Mouse (Mus musculus): ENCODE measurements around the gene Shmt2.

The Shmt2 gene

DNA sequence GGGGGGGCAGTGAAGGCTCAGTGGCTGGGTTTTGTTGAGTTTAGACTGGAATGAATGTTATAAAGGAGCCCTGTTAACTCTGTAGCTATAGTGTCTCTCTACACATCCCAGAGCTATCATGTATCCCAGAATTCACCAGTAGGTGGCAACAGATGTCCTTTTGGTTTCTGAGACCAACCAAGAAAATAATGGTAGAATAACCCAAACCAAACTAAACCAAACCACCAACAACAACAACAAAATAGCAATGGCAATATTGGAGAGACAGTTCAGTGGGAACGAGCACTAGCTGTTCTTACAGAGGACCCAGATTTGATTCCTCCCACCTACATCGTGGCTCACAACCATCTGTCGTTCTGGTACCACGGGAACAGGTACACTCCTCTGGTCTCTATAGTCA, 43.1 kb downstream of the Shmt2 start:
- no peak for DNase-seq (ENCODE audit: extremely low read depth, low read depth, low spot score)

DNA sequence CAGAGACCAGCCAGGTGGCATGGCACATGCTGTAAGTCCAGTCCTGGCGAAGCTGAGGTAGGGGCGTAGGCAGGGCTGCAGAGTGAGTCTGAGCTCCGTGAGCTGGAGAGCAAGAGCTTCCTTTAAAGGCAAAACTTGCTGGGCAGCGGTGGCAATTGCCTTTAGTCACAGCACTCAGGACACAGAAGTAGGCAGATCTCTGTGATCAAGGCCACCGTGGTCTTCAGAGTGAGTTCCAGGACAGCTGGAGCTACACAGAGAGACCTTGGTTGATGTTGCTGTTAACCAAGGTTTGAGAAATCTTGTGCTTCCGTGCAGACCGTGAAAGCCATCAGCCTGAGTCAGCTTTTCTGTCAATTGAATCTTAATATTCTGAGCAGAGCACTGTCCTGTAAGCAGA, 44.9 kb downstream of the Shmt2 start:
- no peak for DNase-seq (ENCODE audit: extremely low read depth, low read depth, low spot score)

GRCm38 (mm10) chr10:127476541-127476940, 45.7 kb downstream of the Shmt2 start:
- no peak for DNase-seq (ENCODE audit: extremely low read depth, low read depth, low spot score)

- DNase-seq (ENCODE audit: extremely low read depth, low read depth, low spot score), result no peak
Measured at GRCm38 (mm10) chr10:127475175-127475574, 47.1 kb downstream of the Shmt2 start.

- DNase-seq (ENCODE audit: extremely low read depth, low read depth, low spot score), result no peak
Measured at GRCm38 (mm10) chr10:127472722-127473121, 49.5 kb downstream of the Shmt2 start.

- DNase-seq (ENCODE audit: extremely low read depth, low read depth, low spot score), result no peak
Measured at GRCm38 (mm10) chr10:127471281-127471988, 50.8 kb downstream of the Shmt2 start.
